Mouse (Mus musculus) erythroblast, embryonic 14.5 days (primary cell): ENCODE data around the gene Fcrlb.

Experiments
- GATA1 ChIP-seq: IDR thresholded peaks from 2 replicates; pipeline ENCODE4 v1.6.1; 2012; ENCODE audit warnings: low read length, inconsistent platforms, mixed read lengths
- TAL1 ChIP-seq: IDR thresholded peaks from 3 replicates; pipeline ENCODE4 v1.6.1; 2012; ENCODE audit warnings: low read length, inconsistent platforms, mixed read lengths

DNA sequence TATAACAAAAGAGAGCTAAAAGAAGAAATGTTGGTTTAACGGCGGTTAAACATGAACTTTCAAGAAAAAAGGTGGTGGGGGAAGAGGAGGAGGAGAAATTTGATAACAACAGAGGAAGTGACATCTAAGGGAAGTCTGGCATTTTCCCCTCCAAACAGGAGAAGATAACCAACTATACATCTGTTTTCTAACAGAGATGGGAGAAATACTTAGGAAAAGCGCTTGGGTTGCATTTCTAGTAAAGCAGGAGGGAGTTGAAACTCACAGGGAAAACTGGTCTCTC, 50.4 kb downstream of the Fcrlb start:
- no peak for TF ChIP-seq GATA1
- TF ChIP-seq TAL1: no peak
